Mouse (Mus musculus): Measurements from ENCODE around the gene Hectd3.

Hectd3 gene

GRCm38 (mm10) chr4:117014901-117015415 is 19.8 kb downstream of the Hectd3 start:
- in situ Hi-C loops (cut with MseI, MboI): no loop called here

- in situ Hi-C loops (cut with MseI, MboI): no loop called here
Measured at GRCm38 (mm10) chr4:117017738-117018137, 22.6 kb downstream of the Hectd3 start.

GRCm38 (mm10) chr4:117018327-117018726 is 23.2 kb downstream of the Hectd3 start:
- in situ Hi-C loops (cut with MseI, MboI): no loop called here

- in situ Hi-C loops (cut with MseI, MboI): no loop called here
Measured at GRCm38 (mm10) chr4:117019206-117020134, 24.4 kb downstream of the Hectd3 start, which contains the start of gene Eif2b3. TSS of gene Eif2b3 (plus strand) at chr4:117019402.

- in situ Hi-C loops (cut with MseI, MboI): no loop called here
Measured at GRCm38 (mm10) chr4:117023469-117023868, 28.4 kb downstream of the Hectd3 start.

GRCm38 (mm10) chr4:117031105-117031504 is 36.0 kb downstream of the Hectd3 start:
- in situ Hi-C loops (cut with MseI, MboI): no loop called here

GRCm38 (mm10) chr4:117039925-117040687 is 45.0 kb downstream of the Hectd3 start:
- in situ Hi-C loops (cut with MseI, MboI): no loop called here

GRCm38 (mm10) chr4:117040791-117041190 is 45.7 kb downstream of the Hectd3 start:
- in situ Hi-C loops (cut with MseI, MboI): no loop called here

GRCm38 (mm10) chr4:117041283-117041721 is 46.2 kb downstream of the Hectd3 start:
- in situ Hi-C loops (cut with MseI, MboI): no loop called here

- in situ Hi-C loops (cut with MseI, MboI): no loop called here
Measured at GRCm38 (mm10) chr4:117048836-117049235, 53.7 kb downstream of the Hectd3 start.

- in situ Hi-C loops (cut with MseI, MboI): no loop called here
Measured at GRCm38 (mm10) chr4:117049485-117049884, 54.4 kb downstream of the Hectd3 start.

GRCm38 (mm10) chr4:117052626-117053025 is 57.5 kb downstream of the Hectd3 start:
- in situ Hi-C loops (cut with MseI, MboI): no loop called here

- in situ Hi-C loops (cut with MseI, MboI): no loop called here
Measured at GRCm38 (mm10) chr4:117053956-117054355, 58.8 kb downstream of the Hectd3 start.

Measured in mouse trophoblast stem cell (cell line).